Mouse (Mus musculus) embryonic fibroblast, embryonic 13.5 days (primary cell): ENCODE data around the gene Ttll1.

ENCODE experiments used
- CTCF ChIP-seq: IDR thresholded peaks from 2 replicates; pipeline ENCODE4 v1.5.1; 2011; ENCODE audit warnings: mild to moderate bottlenecking, control low read depth, low read length, moderate library complexity, borderline replicate concordance; ENCODE audit not compliant: insufficient read depth
- POLR2A ChIP-seq: IDR thresholded peaks from 2 replicates; pipeline ENCODE4 v1.6.1; 2011; ENCODE audit warnings: low read depth, mild to moderate bottlenecking, control low read depth, low read length, moderate library complexity

DNA sequence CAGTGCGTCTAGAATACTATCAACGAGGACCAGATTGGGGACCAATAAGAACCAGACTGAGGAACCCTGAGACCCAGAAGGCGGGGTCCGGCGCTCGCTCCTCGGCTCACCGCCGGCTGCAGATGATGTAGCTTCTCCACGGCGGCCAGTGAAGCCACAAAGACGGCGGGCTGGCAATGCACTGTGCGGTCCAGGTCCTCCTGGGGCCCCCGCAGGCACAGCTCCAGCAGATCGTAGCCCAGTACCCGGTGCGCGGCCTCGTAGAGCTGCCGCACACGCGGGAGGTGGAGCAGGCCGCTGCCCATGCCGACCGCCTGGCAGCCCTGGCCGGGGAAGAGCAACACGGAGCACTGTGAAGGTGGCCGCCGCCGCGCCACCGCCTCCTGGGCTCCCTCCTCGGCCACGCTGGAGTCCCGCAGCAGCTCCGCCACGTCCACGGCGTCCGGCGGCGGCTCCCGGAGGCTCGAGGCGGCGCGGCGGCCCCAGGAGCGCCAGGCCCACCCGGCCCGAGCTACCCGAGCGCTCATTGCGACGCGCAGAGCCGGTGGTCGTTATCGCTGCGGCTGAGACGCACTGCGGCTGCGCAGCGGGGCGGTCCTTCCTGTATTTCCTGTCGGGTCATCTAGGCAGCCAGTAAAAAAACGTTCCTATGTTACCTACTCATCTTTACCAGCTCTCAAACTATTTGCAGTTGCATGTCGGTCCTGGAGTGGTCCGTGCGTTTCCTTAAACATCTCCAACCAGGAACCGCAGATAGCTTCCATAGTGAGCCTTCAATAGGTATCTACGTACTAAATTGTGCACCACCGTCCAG, 44.7 kb upstream of the Ttll1 start:
- TF ChIP-seq CTCF (no peak), POLR2A (peak; percentile 88)
